Mouse (Mus musculus) spleen, adult 2 months (tissue): ENCODE results near the gene Eif4a1. TPM values are rescaled to one million over a fixed set of nuclear protein-coding genes. Genes with fewer than 3 reads are reported as not detected.

Experiments used
- DNase-seq, 2 experiments: peaks; one replicate each; pipeline versions ENCODE4 v3.0.0 to v3.0.0-alpha.2; 2012 to 2021; ENCODE audit warnings: low spot score in 2 of 2, low read depth in 1 of 2
- H3K27ac ChIP-seq: fragments of 200-500 bp; 2 replicates; pipeline ENCODE4 v1.5.1; 2012; ENCODE audit warnings: low read length, inconsistent platforms; ENCODE audit not compliant: insufficient read depth
- H3K27me3 ChIP-seq: fragments of 200-500 bp; 2 replicates; pipeline ENCODE4 v1.6.1; 2012; ENCODE audit warnings: mild to moderate bottlenecking, moderate library complexity, low read length, inconsistent platforms; ENCODE audit not compliant: control insufficient read depth, insufficient read depth
- H3K36me3 ChIP-seq: fragments of 200-500 bp; 2 replicates; pipeline ENCODE4 v1.6.1; 2012; ENCODE audit warnings: mild to moderate bottlenecking, low read length, inconsistent platforms; ENCODE audit not compliant: control insufficient read depth, insufficient read depth
- H3K4me1 ChIP-seq: fragments of 200-500 bp; 2 replicates; pipeline ENCODE4 v1.6.1; 2011; ENCODE audit warnings: inconsistent platforms; ENCODE audit not compliant: control insufficient read depth, insufficient read depth, insufficient read length
- H3K4me3 ChIP-seq: fragments of 200-500 bp; 2 replicates; pipeline ENCODE4 v1.5.1; 2011; ENCODE audit warnings: mild to moderate bottlenecking, inconsistent platforms; ENCODE audit not compliant: insufficient read depth, insufficient read length; ENCODE audit errors: extremely low read depth
- CTCF ChIP-seq: fragments of 200-500 bp; IDR thresholded peaks from 2 replicates; pipeline ENCODE4 v1.5.1; 2011; ENCODE audit warnings: mild to moderate bottlenecking, inconsistent platforms; ENCODE audit not compliant: insufficient read depth, insufficient read length, insufficient replicate concordance; ENCODE audit errors: extremely low read depth
- POLR2A ChIP-seq: fragments of 200-500 bp; IDR thresholded peaks from 2 replicates; pipeline ENCODE4 v1.6.1; 2011; ENCODE audit warnings: low read depth, low read length, inconsistent platforms
- WGBS: fragments of 180-500 bp; shearing (Covaris S2); methylation state at CpG from one replicate; pipeline ENCODE4 v1.1.7; 2018; 5-methylcytosine and 5-hydroxymethylcytosine counted together
- polyA plus RNA-seq: library from polyadenylated mRNA; depleted of rRNA; stranded (reverse); fragments of >200 nt; gene quantifications from 2 replicates; pipeline ENCODE4 v1.2.3, GENCODE M21; 2012; rRNA removed

Eif4a1 gene
- polyA plus RNA-seq, 1 experiment, result 196 TPM

DNA sequence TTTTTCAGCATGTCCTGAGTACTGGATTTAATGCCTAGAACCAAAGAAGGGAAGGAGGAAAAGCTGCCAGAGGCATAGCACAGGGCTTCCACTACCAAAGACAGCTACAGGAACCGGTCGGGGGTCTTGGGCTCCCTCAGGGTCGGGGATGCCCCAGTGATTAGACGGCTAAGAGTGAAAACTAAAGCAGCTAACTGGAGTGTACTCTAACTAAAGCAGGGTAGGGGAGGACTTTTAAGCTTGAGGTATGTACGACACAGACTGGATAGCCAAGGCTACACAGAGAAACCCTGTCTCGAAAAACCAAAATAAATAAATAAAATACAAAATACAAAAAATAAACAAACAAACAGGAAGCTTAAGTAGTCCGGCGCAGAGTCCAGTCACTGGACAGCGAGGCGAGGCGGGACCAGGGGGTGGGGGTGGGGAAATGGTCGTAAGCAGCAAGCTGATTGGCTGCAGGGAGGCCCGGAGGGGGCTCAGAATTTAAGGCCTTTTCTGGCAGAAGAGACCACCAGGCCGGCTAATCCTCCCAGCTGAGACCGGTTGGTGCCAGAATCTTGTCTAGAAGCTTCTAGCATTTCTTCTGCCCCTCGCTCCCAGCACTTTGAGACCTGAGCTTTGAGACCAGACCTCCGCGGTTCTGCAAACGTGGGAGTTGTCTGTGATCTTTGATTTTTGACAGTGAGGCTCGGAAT, 50.5 kb downstream of the Eif4a1 start, which contains the start of gene Sat2:
Gene Sat2 (plus strand): TSS at position 454 of the 698 bp plus-strand sequence.
- no peak for DNase-seq
- H3K27ac ChIP-seq, result no peak within 1 kb of the TSS
- 21% methylated on average over 20 of the region's 20 CpGs for WGBS

DNA sequence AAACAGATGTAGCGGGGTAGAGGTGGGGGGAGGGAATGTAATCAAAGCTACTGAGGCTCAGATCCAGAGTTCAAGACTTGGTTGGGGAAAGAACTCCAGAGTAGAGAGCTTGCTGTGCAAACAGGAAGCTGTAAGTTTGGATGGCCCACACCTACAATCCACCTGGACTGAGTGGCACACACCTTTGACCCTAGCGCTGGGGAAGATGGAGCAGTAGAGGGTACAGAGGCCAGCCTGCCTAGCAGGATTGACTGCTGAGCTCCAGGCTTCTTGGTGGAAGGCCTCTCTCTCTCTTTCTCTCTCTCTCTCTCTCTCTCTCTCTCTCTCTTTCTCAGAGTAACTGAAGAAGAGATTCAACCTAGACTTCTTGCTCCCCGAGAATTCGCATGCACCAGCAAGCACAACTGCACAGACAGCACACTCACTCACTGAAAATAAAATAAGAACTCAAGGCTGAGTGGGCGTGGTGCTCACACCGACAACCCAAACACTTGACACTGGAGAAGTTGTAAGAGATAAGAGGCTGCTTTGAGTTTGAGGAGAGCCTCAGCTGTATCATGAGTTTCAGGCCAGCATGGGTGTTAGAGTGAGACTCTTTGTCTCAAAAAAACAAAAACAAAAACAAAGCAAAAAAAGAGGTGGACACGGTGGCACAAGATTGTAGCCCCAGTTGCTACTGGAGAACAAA, 51.7 kb downstream of the Eif4a1 start:
- no peak overlapping the region for H3K4me3 ChIP-seq
- 79% methylated on average over 7 of the region's 7 CpGs for WGBS
- H3K27ac ChIP-seq, result no peak overlapping the region
- H3K4me1 ChIP-seq, result no peaks in the 10 kb centered on the region
- no peak for DNase-seq
- no peaks in the 10 kb centered on the region for H3K27me3 ChIP-seq
- H3K36me3 ChIP-seq, result no peaks in the 10 kb centered on the region
- no peak for TF ChIP-seq POLR2A
- TF ChIP-seq CTCF, result no peak

More for the DNA sequence above, 50.5 kb downstream of the Eif4a1 start, which contains the start of gene Sat2:
- peak within 1 kb of the TSS; percentile 49 for H3K4me3 ChIP-seq
- H3K4me1 ChIP-seq, result no peaks in the 10 kb centered on the region
- TF ChIP-seq POLR2A (no peak), CTCF (no peak)
- no peaks in the 10 kb centered on the region for H3K36me3 ChIP-seq
- no peaks in the 10 kb centered on the region for H3K27me3 ChIP-seq

DNA sequence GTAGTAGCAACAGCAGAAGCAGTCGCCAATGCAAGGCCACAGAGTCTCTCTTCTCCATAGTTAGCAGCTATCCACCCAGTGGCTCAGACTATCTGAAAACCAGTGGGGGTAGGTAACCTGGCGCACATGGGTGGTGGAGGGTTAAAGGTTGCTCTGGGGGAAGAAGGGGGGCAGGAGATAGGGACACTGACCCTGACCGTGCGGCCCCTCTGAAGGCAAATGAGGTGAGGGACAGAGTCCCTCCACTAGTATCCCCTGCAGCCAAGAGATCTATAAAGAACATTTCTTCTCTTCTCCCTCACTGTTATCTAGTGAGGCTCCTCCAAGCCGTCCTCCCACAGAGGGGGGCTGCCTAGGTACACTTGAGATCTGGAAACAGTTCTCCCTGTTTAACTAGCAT, 54.4 kb downstream of the Eif4a1 start, which contains the start of gene Shbg:
Gene Shbg (minus strand): TSS at position 101 of the 400 bp plus-strand sequence.
- Histone ChIP-seq H3K36me3 (no peaks in the 10 kb centered on the region), H3K4me3 (no peak within 1 kb of the TSS), H3K27me3 (no peaks in the 10 kb centered on the region), H3K27ac (no peak within 1 kb of the TSS), H3K4me1 (no peaks in the 10 kb centered on the region)
- no peak for DNase-seq
- no peak for TF ChIP-seq CTCF
- no peak for TF ChIP-seq POLR2A
- WGBS, result 76% methylated on average over 5 of the region's 5 CpGs

Other genes starting within 250 kb of the Eif4a1 start
- gene Dnah2, start 123.3 kb downstream of the Eif4a1 start, polyA plus RNA-seq, result 0.29 and 0.31 TPM in 2 replicates
- 1.1 and 1.2 TPM in 2 replicates for gene Efnb3, start 112.2 kb downstream of the Eif4a1 start, polyA plus RNA-seq
- gene Wrap53, start 92.2 kb downstream of the Eif4a1 start, polyA plus RNA-seq, result 15.6 and 21.3 TPM in 2 replicates
- gene Trp53, start 92.1 kb downstream of the Eif4a1 start, polyA plus RNA-seq, result 105 and 144 TPM in 2 replicates
- 10.7 and 11.2 TPM in 2 replicates for gene Atp1b2, start 66.5 kb downstream of the Eif4a1 start, polyA plus RNA-seq
- gene Shbg, start 54.5 kb downstream of the Eif4a1 start, polyA plus RNA-seq, result not detected in 2 replicates
- gene Sat2, start 50.4 kb downstream of the Eif4a1 start, polyA plus RNA-seq, result 1.1 and 1.4 TPM in 2 replicates
- gene Fxr2, start 39.4 kb downstream of the Eif4a1 start, polyA plus RNA-seq, result 40.9 and 41.6 TPM in 2 replicates
- 0.09 and 0.35 TPM in 2 replicates for gene Sox15, start 17.1 kb downstream of the Eif4a1 start, polyA plus RNA-seq
- 63.6 and 74.2 TPM in 2 replicates for gene Mpdu1, start 9.8 kb downstream of the Eif4a1 start, polyA plus RNA-seq
- 103 and 114 TPM in 2 replicates for gene Cd68, start 6.3 kb downstream of the Eif4a1 start, polyA plus RNA-seq
- 32.6 and 36.1 TPM in 2 replicates for gene Senp3, start 9.7 kb upstream of the Eif4a1 start, polyA plus RNA-seq
- 4.6 and 4.9 TPM in 2 replicates for gene Tnfsf13, start 13.4 kb upstream of the Eif4a1 start, polyA plus RNA-seq
- 23.9 and 26.6 TPM in 2 replicates for gene Tnfsf12, start 23.4 kb upstream of the Eif4a1 start, polyA plus RNA-seq
- gene Tnfsfm13, start 23.7 kb upstream of the Eif4a1 start, polyA plus RNA-seq, result 4.8 and 5.0 TPM in 2 replicates
- 43.8 and 45.4 TPM in 2 replicates for gene Polr2a, start 86.2 kb upstream of the Eif4a1 start, polyA plus RNA-seq
- gene Slc35g3, start 89.5 kb upstream of the Eif4a1 start, polyA plus RNA-seq, result not detected in 2 replicates
- 28.4 and 37.0 TPM in 2 replicates for gene Zbtb4, start 93.5 kb upstream of the Eif4a1 start, polyA plus RNA-seq
- 7.1 and 8.4 TPM in 2 replicates for gene Chrnb1, start 123.5 kb upstream of the Eif4a1 start, polyA plus RNA-seq
- gene Fgf11, start 129.4 kb upstream of the Eif4a1 start, polyA plus RNA-seq, result 1.1 and 1.2 TPM in 2 replicates
- gene Tmem102, start 133.2 kb upstream of the Eif4a1 start, polyA plus RNA-seq, result 0.23 and 0.31 TPM in 2 replicates
- not detected in 2 replicates for gene Gm39566, start 142.9 kb upstream of the Eif4a1 start, polyA plus RNA-seq
- gene Spem2, start 146.0 kb upstream of the Eif4a1 start, polyA plus RNA-seq, result not detected in 2 replicates
- not detected in 2 replicates for gene Spem1, start 149.8 kb upstream of the Eif4a1 start, polyA plus RNA-seq
- gene Nlgn2, start 165.4 kb upstream of the Eif4a1 start, polyA plus RNA-seq, result 9.1 and 10.2 TPM in 2 replicates
- 93.7 and 99.0 TPM in 2 replicates for gene Tmem256, start 166.1 kb upstream of the Eif4a1 start, polyA plus RNA-seq
- 35.4 and 44.3 TPM in 2 replicates for gene Plscr3, start 174.0 kb upstream of the Eif4a1 start, polyA plus RNA-seq
- gene Tnk1, start 186.3 kb upstream of the Eif4a1 start, polyA plus RNA-seq, result 0.85 and 1.2 TPM in 2 replicates
- not detected in 2 replicates for gene Tmem95, start 205.6 kb upstream of the Eif4a1 start, polyA plus RNA-seq
- 3.6 TPM in 2 replicates for gene Kctd11, start 209.0 kb upstream of the Eif4a1 start, polyA plus RNA-seq
- gene Acap1, start 223.1 kb upstream of the Eif4a1 start, polyA plus RNA-seq, result 142 and 162 TPM in 2 replicates
- 0.48 and 0.51 TPM in 2 replicates for gene 2810408A11Rik, start 228.6 kb upstream of the Eif4a1 start, polyA plus RNA-seq
- gene Neurl4, start 228.6 kb upstream of the Eif4a1 start, polyA plus RNA-seq, result 43.3 and 45.2 TPM in 2 replicates
- 119 and 145 TPM in 2 replicates for gene Gps2, start 241.5 kb upstream of the Eif4a1 start, polyA plus RNA-seq
- gene Eif5a, start 249.5 kb upstream of the Eif4a1 start, polyA plus RNA-seq, result 219 and 257 TPM in 2 replicates